Comparison of ENCODE assay signal across 11 mouse cellular contexts in genomic region chr5:98732157-98733009, GRCm38 (mm10).
DNase-seq lines count a peak whose midpoint lies in the region; ATAC-seq lines count a peak whose summit lies in the region.
"Had no signal": no experiment of that assay in that cellular context is flagged by ENCODE, and none has a peak within 500 bp of the region (broad histone marks: within the 10 kb centered on the region; RNA-seq: fewer than 3 reads in every experiment).

No protein-coding gene starts in this region.

- no peak overlapping the region for H3K4me2 ChIP-seq in intestine, embryonic 14.5 days (ENCODE audit: low read length)
- no peak overlapping the region for H3K4me2 ChIP-seq in intestine, embryonic 15.5 days (replicated peaks)
- H3K4me2 ChIP-seq: heart, embryonic 11.5 days had no signal

- no peak for ATAC-seq in intestine, embryonic 14.5 days (replicated peaks; ENCODE audit: low FRiP score, low TSS enrichment, low read depth)
- ATAC-seq in intestine, embryonic 15.5 days: no peak
- ATAC-seq in inflammation-experienced regulatory T-cells, adult 6 months: no peak

- no peak overlapping the region for H3K4me3 ChIP-seq in intestine, embryonic 14.5 days (ENCODE audit: low read depth, low read length)
- H3K4me3 ChIP-seq in intestine, embryonic 15.5 days (replicated peaks): no peak overlapping the region
- H3K4me3 ChIP-seq: myocyte had no signal

- no peaks in the 10 kb centered on the region for H3K27me3 ChIP-seq in intestine, embryonic 14.5 days (replicated peaks; ENCODE audit: control insufficient read depth, insufficient read depth, low read length)
- H3K27me3 ChIP-seq in intestine, embryonic 15.5 days (replicated peaks): no peaks in the 10 kb centered on the region

- H3K9me3 ChIP-seq in intestine, embryonic 14.5 days (ENCODE audit: control insufficient read depth, low read length): no peaks in the 10 kb centered on the region
- no peaks in the 10 kb centered on the region for H3K9me3 ChIP-seq in intestine, embryonic 15.5 days

- WGBS in intestine, embryonic 14.5 days: 51% methylated on average over 6 of the region's 6 CpGs
- 47% methylated on average over 6 of the region's 6 CpGs for WGBS in intestine, embryonic 15.5 days

- H3K9ac ChIP-seq in intestine, embryonic 14.5 days (ENCODE audit: low read length): no peak overlapping the region
- no peak overlapping the region for H3K9ac ChIP-seq in intestine, embryonic 15.5 days

- no peaks in the 10 kb centered on the region for H3K36me3 ChIP-seq in intestine, embryonic 14.5 days (ENCODE audit: control insufficient read depth, insufficient read depth, low read length)
- H3K36me3 ChIP-seq in intestine, embryonic 15.5 days: no peaks in the 10 kb centered on the region

- no peak overlapping the region for H3K27ac ChIP-seq in intestine, embryonic 14.5 days (ENCODE audit: low read depth)
- no peak overlapping the region for H3K27ac ChIP-seq in intestine, embryonic 15.5 days

- peak; percentile 54 for DNase-seq in intestine, embryonic 14.5 days (ENCODE audit: low spot score)
- DNase-seq in urinary bladder, postnatal 14 days (ENCODE audit: low spot score): peak; percentile 26
- DNase-seq in urinary bladder, adult 2 months (ENCODE audit: low spot score): no peak
- peak; percentile 43 for DNase-seq in gastrocnemius, postnatal 14 days
- DNase-seq in right cerebral cortex, postnatal 25 days: no peak
- DNase-seq: cerebellum, postnatal 25 days; right cerebral cortex, adult 18-20 months had no signal

- H3K4me1 ChIP-seq in intestine, embryonic 14.5 days (replicated peaks; ENCODE audit: control insufficient read depth, insufficient read depth, low read length): no peaks in the 10 kb centered on the region
- no peaks in the 10 kb centered on the region for H3K4me1 ChIP-seq in intestine, embryonic 15.5 days (replicated peaks)

- intact Hi-C loops in gastrocnemius, postnatal 14 days (cut with DNase I; ENCODE audit: low total_unique reads): no loop called here

Comparison
In these comparisons a context has a peak if more than half of its experiments do, and no peak if none do; other contexts are left out.
1. DNase-seq: peak in intestine, embryonic 14.5 days (single experiment), urinary bladder, postnatal 14 days (single experiment) and gastrocnemius, postnatal 14 days (single experiment); none in urinary bladder, adult 2 months (single experiment) and right cerebral cortex, postnatal 25 days (single experiment).